Mouse (Mus musculus): ENCODE data around the gene Coro2b. TPM values are rescaled to one million over a fixed set of nuclear protein-coding genes. Genes with fewer than 3 reads are reported as not detected.

Gene Coro2b
- total RNA-seq, 2 experiments from 2014 or later, result 17.9 to 20.3 TPM

GRCm38 (mm10) chr9:62407357-62408146, 129.3 kb downstream of the Coro2b start:
- DNase-seq, result no peak
- intact Hi-C loops (cut with DNase I), result no loop called here

- intact Hi-C loops (cut with DNase I), result no loop called here
- no peak for DNase-seq
Measured at GRCm38 (mm10) chr9:62406423-62407013, 130.3 kb downstream of the Coro2b start.

- no peak for DNase-seq
- intact Hi-C loops (cut with DNase I), result no loop called here
Measured at GRCm38 (mm10) chr9:62401589-62401988, 135.3 kb downstream of the Coro2b start.

GRCm38 (mm10) chr9:62400531-62401170, 136.2 kb downstream of the Coro2b start:
- DNase-seq, result no peak
- intact Hi-C loops (cut with DNase I), result no loop called here

- DNase-seq, result no peak
- intact Hi-C loops (cut with DNase I), result no loop called here
Measured at GRCm38 (mm10) chr9:62394163-62394562, 142.7 kb downstream of the Coro2b start.

- no peak for DNase-seq
- intact Hi-C loops (cut with DNase I), result no loop called here
Measured at GRCm38 (mm10) chr9:62393531-62393930, 143.3 kb downstream of the Coro2b start.

- intact Hi-C loops (cut with DNase I), result no loop called here
- no peak for DNase-seq
Measured at GRCm38 (mm10) chr9:62389735-62390134, 147.1 kb downstream of the Coro2b start.

GRCm38 (mm10) chr9:62385727-62386518, 150.9 kb downstream of the Coro2b start:
- DNase-seq, result no peak
- intact Hi-C loops (cut with DNase I), result no loop called here

GRCm38 (mm10) chr9:62385062-62385461, 151.8 kb downstream of the Coro2b start:
- intact Hi-C loops (cut with DNase I), result no loop called here
- DNase-seq, result no peak

GRCm38 (mm10) chr9:62382519-62383084, 154.2 kb downstream of the Coro2b start:
- peak; percentile 9 to 24 for DNase-seq
- intact Hi-C loops (cut with DNase I), result loop anchor here (2.0 kb wide), 1 partner anchor 32 kb away; no protein-coding TSS in a partner anchor

- DNase-seq, result peak; percentile 64 to 67
- intact Hi-C loops (cut with DNase I), result no loop called here
Measured at GRCm38 (mm10) chr9:62381402-62381913, 155.4 kb downstream of the Coro2b start.

GRCm38 (mm10) chr9:62380351-62380750, 156.5 kb downstream of the Coro2b start:
- no peak for DNase-seq
- intact Hi-C loops (cut with DNase I), result no loop called here

GRCm38 (mm10) chr9:62377897-62378296, 158.9 kb downstream of the Coro2b start:
- no peak for DNase-seq
- intact Hi-C loops (cut with DNase I), result no loop called here

- intact Hi-C loops (cut with DNase I), result loop anchor here (2.0 kb wide), 1 partner anchor 29 kb away; no protein-coding TSS in a partner anchor
- DNase-seq, result peak in 1 of 2 experiments; percentile 1
Measured at GRCm38 (mm10) chr9:62374276-62374675, 162.6 kb downstream of the Coro2b start.

- intact Hi-C loops (cut with DNase I), result loop anchor here (1.0 to 2.0 kb wide), 2 partner anchors 29 to 78 kb away; no protein-coding TSS in a partner anchor
- peak; percentile 79 to 87 for DNase-seq
Measured at GRCm38 (mm10) chr9:62373222-62374123, 163.4 kb downstream of the Coro2b start.

- DNase-seq, result no peak
- intact Hi-C loops (cut with DNase I), result loop anchor here (1.0 kb wide), 1 partner anchor 77 kb away; no protein-coding TSS in a partner anchor
Measured at GRCm38 (mm10) chr9:62372556-62373221, 164.2 kb downstream of the Coro2b start.

- no peak for DNase-seq
- intact Hi-C loops (cut with DNase I), result no loop called here
Measured at GRCm38 (mm10) chr9:62371745-62372555, 164.9 kb downstream of the Coro2b start.

All from heart, postnatal 10 days (tissue).